Mouse (Mus musculus) kidney, embryonic 14.5 days (tissue): ENCODE measurements around the gene Fam83g. TPM values are rescaled to one million over a fixed set of nuclear protein-coding genes. Genes with fewer than 3 reads are reported as not detected.
"Not testable (repeated sequence)": the region's sequence is repeated elsewhere in the genome, so short reads cannot be mapped to it uniquely, and the experiment has no call there.

Source experiments
- ATAC-seq: fragments of 200-750 bp; cut with Nextera tagmentation; 2 replicates; pipeline ENCODE4 v1.8.0; 2017; ENCODE audit warnings: moderate number of reproducible peaks, mild to moderate bottlenecking, moderate TSS enrichment, moderate library complexity; ENCODE audit not compliant: low FRiP score, low TSS enrichment
- H3K27ac ChIP-seq: fragments of 300-500 bp; sonication (generic); 2 replicates; pipeline ENCODE4 v1.5.1; 2014; ENCODE audit warnings: low read depth, mild to moderate bottlenecking, low read length, moderate library complexity, mixed read lengths
- H3K27me3 ChIP-seq: fragments of 300-500 bp; sonication (generic); 2 replicates; pipeline ENCODE4 v1.6.1; 2014; ENCODE audit warnings: mild to moderate bottlenecking, low read length; ENCODE audit not compliant: control insufficient read depth, insufficient read depth
- H3K36me3 ChIP-seq: fragments of 300-500 bp; sonication (generic); 2 replicates; pipeline ENCODE4 v1.6.1; 2014; ENCODE audit warnings: low read length, mixed read lengths; ENCODE audit not compliant: control insufficient read depth, insufficient read depth
- H3K4me1 ChIP-seq: fragments of 300-500 bp; sonication (generic); 2 replicates; pipeline ENCODE4 v1.6.1; 2014; ENCODE audit warnings: low read length, mixed read lengths; ENCODE audit not compliant: control insufficient read depth, insufficient read depth
- H3K4me2 ChIP-seq: fragments of 300-500 bp; sonication (generic); replicated peaks from 2 replicates; pipeline ENCODE4 v1.6.1; 2014; ENCODE audit warnings: low read depth, mild to moderate bottlenecking, low read length
- H3K4me3 ChIP-seq: fragments of 300-500 bp; sonication (generic); 2 replicates; pipeline ENCODE4 v1.5.1; 2014; ENCODE audit warnings: mild to moderate bottlenecking, low read length
- H3K9ac ChIP-seq: fragments of 300-500 bp; sonication (generic); 2 replicates; pipeline ENCODE4 v1.6.1; 2014; ENCODE audit warnings: low read depth, mild to moderate bottlenecking, low read length, moderate library complexity
- H3K9me3 ChIP-seq: fragments of 300-500 bp; sonication (generic); 2 replicates; pipeline ENCODE4 v1.6.1; 2016; ENCODE audit warnings: low read length; ENCODE audit not compliant: control insufficient read depth
- WGBS: fragments of 180-500 bp; shearing (Covaris S2); extraction: QIAGEN DNeasy Blood & Tissue Kit; methylation state at CpG from one replicate; pipeline ENCODE4 v1.1.7; 2014; 5-methylcytosine and 5-hydroxymethylcytosine counted together
- polyA plus RNA-seq: library from polyadenylated mRNA; unstranded; fragments of >200 nt; fragmentation: Nextera tagmentation; extraction: Ambion mirVana; gene quantifications from 2 replicates; pipeline ENCODE4 v1.2.1, GENCODE M21; 2014

Fam83g gene
- 1.8 and 1.9 TPM in 2 replicates for polyA plus RNA-seq

- peak within 1 kb of the TSS; percentile 23 for H3K9ac ChIP-seq
- peaks cover 13% of the 10 kb centered on the region; the same call in 1 of the 2 replicates for H3K4me1 ChIP-seq
- H3K27ac ChIP-seq, result no peak within 1 kb of the TSS
- H3K4me3 ChIP-seq, result peak within 1 kb of the TSS; percentile 28
- H3K27me3 ChIP-seq, result peaks cover 27% of the 10 kb centered on the region
- H3K36me3 ChIP-seq, result no peaks in the 10 kb centered on the region
- peak; percentile 77 for ATAC-seq
- 1% methylated on average over 70 of the region's 76 CpGs for WGBS
- H3K9me3 ChIP-seq, result no peaks in the 10 kb centered on the region
- peak within 1 kb of the TSS; percentile 51 for H3K4me2 ChIP-seq
These were observed at the start of gene Fam83g for GRCm38 (mm10) chr11:61683907-61684731. Gene Fam83g (plus strand): TSS chr11:61684091.

GRCm38 (mm10) chr11:61636309-61636708, 47.6 kb upstream of the Fam83g start:
- 90% methylated on average over 3 of the region's 4 CpGs for WGBS
- not testable (repeated sequence) for H3K27ac ChIP-seq, H3K9ac ChIP-seq, H3K9me3 ChIP-seq, H3K36me3 ChIP-seq, ATAC-seq, H3K4me2 ChIP-seq, H3K4me3 ChIP-seq, H3K4me1 ChIP-seq, H3K27me3 ChIP-seq

GRCm38 (mm10) chr11:61637413-61637812, 46.5 kb upstream of the Fam83g start:
- no peak overlapping the region for H3K27ac ChIP-seq
- H3K36me3 ChIP-seq, result no peaks in the 10 kb centered on the region
- no peak overlapping the region for H3K9ac ChIP-seq
- no peak overlapping the region for H3K4me2 ChIP-seq
- no peaks in the 10 kb centered on the region for H3K9me3 ChIP-seq
- H3K4me1 ChIP-seq, result no peaks in the 10 kb centered on the region
- H3K27me3 ChIP-seq, result no peaks in the 10 kb centered on the region
- WGBS, result 75% methylated on average over 1 of the region's 1 CpGs
- H3K4me3 ChIP-seq, result no peak overlapping the region
- no peak for ATAC-seq

- 92% methylated on average over 3 of the region's 3 CpGs for WGBS
- H3K27me3 ChIP-seq, result no peaks in the 10 kb centered on the region
- no peaks in the 10 kb centered on the region for H3K36me3 ChIP-seq
- no peaks in the 10 kb centered on the region for H3K4me1 ChIP-seq
- H3K27ac ChIP-seq, result no peak overlapping the region
- no peak overlapping the region for H3K4me3 ChIP-seq
- H3K9me3 ChIP-seq, result no peaks in the 10 kb centered on the region
- no peak overlapping the region for H3K4me2 ChIP-seq
- ATAC-seq, result no peak
- no peak overlapping the region for H3K9ac ChIP-seq
These were observed 46.0 kb upstream of the Fam83g start for GRCm38 (mm10) chr11:61637856-61638255.

GRCm38 (mm10) chr11:61638764-61639536, 44.9 kb upstream of the Fam83g start:
- ATAC-seq, result no peak
- Histone ChIP-seq H3K4me2 (no peak overlapping the region), H3K9ac (no peak overlapping the region), H3K4me3 (no peak overlapping the region), H3K27me3 (no peaks in the 10 kb centered on the region), H3K27ac (no peak overlapping the region), H3K9me3 (no peaks in the 10 kb centered on the region), H3K4me1 (no peaks in the 10 kb centered on the region), H3K36me3 (no peaks in the 10 kb centered on the region)
- 67% methylated on average over 12 of the region's 12 CpGs for WGBS

GRCm38 (mm10) chr11:61639601-61640177, 44.2 kb upstream of the Fam83g start:
- no peaks in the 10 kb centered on the region for H3K9me3 ChIP-seq
- H3K4me3 ChIP-seq, result no peak overlapping the region
- H3K9ac ChIP-seq, result no peak overlapping the region
- no peak overlapping the region for H3K27ac ChIP-seq
- no peak overlapping the region for H3K4me2 ChIP-seq
- no peaks in the 10 kb centered on the region for H3K27me3 ChIP-seq
- no peaks in the 10 kb centered on the region for H3K36me3 ChIP-seq
- H3K4me1 ChIP-seq, result no peaks in the 10 kb centered on the region
- WGBS, result 89% methylated on average over 5 of the region's 6 CpGs
- ATAC-seq, result no peak

- not testable (repeated sequence) for H3K4me1 ChIP-seq, H3K27ac ChIP-seq, ATAC-seq, H3K36me3 ChIP-seq, H3K9me3 ChIP-seq, H3K27me3 ChIP-seq, H3K4me3 ChIP-seq, H3K9ac ChIP-seq, H3K4me2 ChIP-seq
- WGBS, result 55% methylated on average over 9 of the region's 9 CpGs
These were observed 43.3 kb upstream of the Fam83g start for GRCm38 (mm10) chr11:61640585-61640984.

GRCm38 (mm10) chr11:61642106-61642505, 41.8 kb upstream of the Fam83g start:
- 86% methylated on average over 7 of the region's 7 CpGs for WGBS
- H3K4me1 ChIP-seq, result no peaks in the 10 kb centered on the region
- H3K9me3 ChIP-seq, result no peaks in the 10 kb centered on the region
- no peaks in the 10 kb centered on the region for H3K27me3 ChIP-seq
- ATAC-seq, result no peak
- H3K9ac ChIP-seq, result no peak overlapping the region
- no peak overlapping the region for H3K4me3 ChIP-seq
- H3K36me3 ChIP-seq, result no peaks in the 10 kb centered on the region
- no peak overlapping the region for H3K4me2 ChIP-seq
- H3K27ac ChIP-seq, result no peak overlapping the region
